Mouse (Mus musculus): ENCODE data around the gene Ctnna3. TPM values are rescaled to one million over a fixed set of nuclear protein-coding genes. Genes with fewer than 3 reads are reported as not detected.
"Not testable (repeated sequence)": the region's sequence is repeated elsewhere in the genome, so short reads cannot be mapped to it uniquely, and the experiment has no call there.

The Ctnna3 gene
- polyA plus RNA-seq, 1 experiment from 2014 or later = 0.53 TPM

DNA sequence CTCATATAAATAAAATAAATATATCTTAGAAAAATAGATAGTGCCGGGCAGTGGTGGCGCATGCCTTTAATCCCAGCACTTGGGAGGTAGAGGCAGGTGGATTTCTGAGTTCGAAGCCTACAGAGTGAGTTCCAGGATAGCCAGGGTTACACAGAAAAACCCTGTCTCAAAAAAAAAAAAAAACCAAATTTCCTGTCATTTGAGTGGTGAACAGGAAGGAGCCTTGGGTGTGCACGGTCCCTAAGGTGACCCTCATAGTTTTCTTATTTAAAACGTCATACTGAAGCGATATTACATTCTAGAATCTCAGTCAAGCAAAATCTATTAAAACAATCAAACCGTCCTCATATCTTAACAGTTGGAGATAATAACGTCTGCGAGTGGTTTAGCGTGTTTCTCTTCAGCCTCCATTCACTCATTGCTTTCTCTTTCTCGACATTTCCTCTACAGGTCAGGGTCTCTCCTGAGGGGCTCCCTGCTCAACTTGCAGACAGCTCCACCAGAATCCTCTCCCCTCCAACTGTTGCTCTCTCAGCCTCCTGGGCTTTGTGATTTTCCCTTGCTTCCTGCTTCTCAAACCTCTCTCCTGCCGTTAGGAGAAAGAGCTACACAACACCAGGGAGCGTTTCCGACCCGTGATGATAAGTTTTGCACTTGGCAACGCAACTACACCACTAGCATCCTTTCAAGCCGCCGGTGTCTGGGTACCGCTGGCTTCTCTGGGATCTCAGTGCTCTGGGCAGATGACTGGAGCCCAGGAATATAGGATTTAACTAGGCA is 1.5 kb upstream of the Ctnna3 start:
- Histone ChIP-seq H3K27me3 (no peaks in the 10 kb centered on the region), H3K9me3 (replicated peaks) (no peaks in the 10 kb centered on the region), H3K36me3 (no peaks in the 10 kb centered on the region), H3K9ac (peak overlapping the region; percentile 41), H3K4me1 (0 out of 2 replicates have a peak, but pooled peaks cover 3% of the 10 kb centered on the region), H3K27ac (peak overlapping the region; percentile 24; the same call in 1 of the 2 replicates), H3K4me3 (replicated peaks) (peak overlapping the region; percentile 86), H3K4me2 (peak overlapping the region; percentile 70)
- ATAC-seq (replicated peaks; ENCODE audit: low FRiP score) = no peak
- 20% methylated on average over 19 of the region's 19 CpGs for WGBS

- no peaks in the 10 kb centered on the region for H3K27me3 ChIP-seq
- 0 out of 2 replicates have a peak, but pooled peaks cover 3% of the 10 kb centered on the region for H3K4me1 ChIP-seq
- H3K9me3 ChIP-seq (replicated peaks) = no peaks in the 10 kb centered on the region
- peak overlapping the region; percentile 24; the same call in 1 of the 2 replicates for H3K27ac ChIP-seq
- H3K36me3 ChIP-seq = no peaks in the 10 kb centered on the region
- 1% methylated on average over 11 of the region's 11 CpGs for WGBS
- H3K9ac ChIP-seq = peak overlapping the region; percentile 41
- no peak for ATAC-seq (replicated peaks; ENCODE audit: low FRiP score)
- peak overlapping the region; percentile 86 for H3K4me3 ChIP-seq (replicated peaks)
- peak overlapping the region; percentile 70 for H3K4me2 ChIP-seq
These were observed 916 bp upstream of the Ctnna3 start for GRCm38 (mm10) chr10:63429023-63429340.

- Histone ChIP-seq H3K27ac (peak overlapping the region; percentile 90), H3K36me3 (no peaks in the 10 kb centered on the region), H3K9me3 (replicated peaks) (no peaks in the 10 kb centered on the region), H3K9ac (peak overlapping the region; percentile 71), H3K4me3 (replicated peaks) (peak overlapping the region; percentile 86), H3K4me2 (peak overlapping the region; percentile 70), H3K27me3 (no peaks in the 10 kb centered on the region), H3K4me1 (0 out of 2 replicates have a peak, but pooled peaks cover 3% of the 10 kb centered on the region)
- WGBS = under 1% methylated on average over 34 of the region's 34 CpGs
- ATAC-seq (replicated peaks; ENCODE audit: low FRiP score) = peak; percentile 94
These were observed 518 bp upstream of the Ctnna3 start for GRCm38 (mm10) chr10:63429380-63429779.

DNA sequence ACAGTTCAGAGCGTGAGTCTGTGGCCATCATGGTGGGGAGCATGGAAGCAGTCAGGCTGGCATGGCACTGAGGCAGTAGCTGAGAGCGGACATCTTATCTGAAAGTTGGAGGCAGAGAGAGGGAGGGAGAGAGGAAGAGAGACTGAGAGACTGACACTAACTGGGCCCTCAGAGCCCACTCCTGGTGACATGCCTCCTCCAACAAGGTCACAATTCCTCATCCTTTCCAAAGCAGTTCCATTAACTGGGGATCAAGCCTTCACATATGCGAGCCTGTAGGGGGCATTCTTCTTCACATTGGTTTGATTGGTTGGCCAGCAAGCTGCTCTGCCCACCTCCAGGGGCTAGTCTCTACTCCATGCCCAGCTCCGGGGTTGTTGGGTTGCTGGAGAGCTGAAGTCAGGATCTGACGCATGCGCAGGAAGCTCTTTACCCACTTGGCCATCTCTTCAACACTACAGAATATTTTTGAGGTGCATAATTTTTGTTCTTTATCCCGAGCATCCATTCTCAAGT is 1.4 kb downstream of the Ctnna3 start:
- H3K4me2 ChIP-seq = no peak overlapping the region
- ATAC-seq (replicated peaks; ENCODE audit: low FRiP score) = no peak
- H3K4me3 ChIP-seq (replicated peaks) = no peak overlapping the region
- H3K4me1 ChIP-seq = 0 out of 2 replicates have a peak, but pooled peaks cover 3% of the 10 kb centered on the region
- H3K27ac ChIP-seq = no peak overlapping the region
- no peaks in the 10 kb centered on the region for H3K9me3 ChIP-seq (replicated peaks)
- 89% methylated on average over 7 of the region's 7 CpGs for WGBS
- no peaks in the 10 kb centered on the region for H3K27me3 ChIP-seq
- H3K36me3 ChIP-seq = no peaks in the 10 kb centered on the region
- H3K9ac ChIP-seq = no peak overlapping the region

- no peak overlapping the region for H3K27ac ChIP-seq
- 0 out of 2 replicates have a peak, but pooled peaks cover 3% of the 10 kb centered on the region for H3K4me1 ChIP-seq
- no peak overlapping the region for H3K9ac ChIP-seq
- no peak for ATAC-seq (replicated peaks; ENCODE audit: low FRiP score)
- H3K27me3 ChIP-seq = no peaks in the 10 kb centered on the region
- no peak overlapping the region for H3K4me3 ChIP-seq (replicated peaks)
- H3K9me3 ChIP-seq (replicated peaks) = no peaks in the 10 kb centered on the region
- H3K4me2 ChIP-seq = no peak overlapping the region
- no peaks in the 10 kb centered on the region for H3K36me3 ChIP-seq
- 89% methylated on average over 8 of the region's 8 CpGs for WGBS
These were observed 2.2 kb downstream of the Ctnna3 start for GRCm38 (mm10) chr10:63432099-63432498.

DNA sequence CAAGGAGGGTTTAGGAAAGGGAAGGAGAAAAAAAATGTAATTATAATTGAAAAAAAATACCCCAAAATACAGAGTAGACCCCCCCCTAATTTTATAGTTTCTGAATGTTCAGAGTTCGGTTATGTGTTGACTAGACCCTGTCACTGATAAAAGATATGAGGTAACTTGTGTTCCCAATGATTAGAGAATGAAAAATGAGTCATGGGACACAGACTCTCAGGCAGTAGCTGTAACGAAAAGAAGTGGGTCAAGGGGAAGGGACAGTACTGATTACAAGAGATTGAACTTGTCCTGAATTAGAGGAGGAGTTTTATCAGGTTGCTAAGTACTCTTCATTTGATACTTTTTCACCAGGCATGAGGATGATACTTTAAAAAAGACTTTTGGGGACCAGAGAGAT is 3.0 kb downstream of the Ctnna3 start:
- Histone ChIP-seq H3K4me1 (0 out of 2 replicates have a peak, but pooled peaks cover 3% of the 10 kb centered on the region), H3K27ac (no peak overlapping the region), H3K4me3 (replicated peaks) (no peak overlapping the region), H3K9me3 (replicated peaks) (no peaks in the 10 kb centered on the region), H3K36me3 (no peaks in the 10 kb centered on the region), H3K9ac (no peak overlapping the region), H3K4me2 (no peak overlapping the region), H3K27me3 (no peaks in the 10 kb centered on the region)
- 69% methylated on average over 2 of the region's 2 CpGs for WGBS
- no peak for ATAC-seq (replicated peaks; ENCODE audit: low FRiP score)

GRCm38 (mm10) chr10:63438736-63439262 is 8.9 kb downstream of the Ctnna3 start:
- Histone ChIP-seq H3K27ac (no peak overlapping the region), H3K4me2 (no peak overlapping the region), H3K9ac (no peak overlapping the region), H3K27me3 (no peaks in the 10 kb centered on the region), H3K4me3 (replicated peaks) (no peak overlapping the region), H3K9me3 (replicated peaks) (no peaks in the 10 kb centered on the region), H3K4me1 (no peaks in the 10 kb centered on the region), H3K36me3 (no peaks in the 10 kb centered on the region)
- ATAC-seq (replicated peaks; ENCODE audit: low FRiP score) = no peak

DNA sequence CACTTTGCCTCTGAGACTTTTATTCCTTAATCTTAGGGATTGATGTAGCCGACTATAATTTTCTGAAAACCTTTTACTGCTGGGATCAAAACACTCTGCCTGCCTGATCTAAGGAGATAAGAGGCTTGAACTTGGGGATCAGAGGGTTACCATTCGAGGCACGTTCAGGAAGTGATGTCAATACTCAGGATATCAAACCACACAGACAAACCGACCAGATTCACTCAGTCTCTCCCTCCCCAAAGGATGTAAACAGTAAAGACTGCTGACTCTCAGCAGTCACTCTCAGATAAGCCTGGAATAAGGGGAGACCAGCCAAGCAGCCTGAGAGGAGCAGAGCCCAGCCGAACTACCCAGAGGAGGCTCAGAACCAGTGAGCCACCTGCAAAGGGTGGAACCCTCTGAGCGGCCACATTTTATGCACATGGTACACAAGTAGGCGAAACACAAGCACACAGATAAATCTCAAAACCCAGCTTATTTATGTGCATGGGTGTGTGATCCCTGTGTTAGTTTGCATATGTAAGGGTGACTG is 9.9 kb downstream of the Ctnna3 start:
- Histone ChIP-seq H3K9ac (no peak overlapping the region), H3K4me1 (no peaks in the 10 kb centered on the region), H3K9me3 (replicated peaks) (no peaks in the 10 kb centered on the region), H3K4me3 (replicated peaks) (no peak overlapping the region), H3K27me3 (no peaks in the 10 kb centered on the region), H3K27ac (no peak overlapping the region), H3K36me3 (no peaks in the 10 kb centered on the region), H3K4me2 (no peak overlapping the region)
- 64% methylated on average over 7 of the region's 7 CpGs for WGBS
- ATAC-seq (replicated peaks; ENCODE audit: low FRiP score) = no peak

- not testable (repeated sequence) for H3K4me1 ChIP-seq; H3K9ac ChIP-seq; H3K27ac ChIP-seq; H3K36me3 ChIP-seq; H3K9me3 ChIP-seq (replicated peaks); H3K27me3 ChIP-seq; H3K4me3 ChIP-seq (replicated peaks); ATAC-seq (replicated peaks; ENCODE audit: low FRiP score); H3K4me2 ChIP-seq
- 76% methylated on average over 13 of the region's 13 CpGs for WGBS
These were observed 14.9 kb downstream of the Ctnna3 start for GRCm38 (mm10) chr10:63444602-63445387.

DNA sequence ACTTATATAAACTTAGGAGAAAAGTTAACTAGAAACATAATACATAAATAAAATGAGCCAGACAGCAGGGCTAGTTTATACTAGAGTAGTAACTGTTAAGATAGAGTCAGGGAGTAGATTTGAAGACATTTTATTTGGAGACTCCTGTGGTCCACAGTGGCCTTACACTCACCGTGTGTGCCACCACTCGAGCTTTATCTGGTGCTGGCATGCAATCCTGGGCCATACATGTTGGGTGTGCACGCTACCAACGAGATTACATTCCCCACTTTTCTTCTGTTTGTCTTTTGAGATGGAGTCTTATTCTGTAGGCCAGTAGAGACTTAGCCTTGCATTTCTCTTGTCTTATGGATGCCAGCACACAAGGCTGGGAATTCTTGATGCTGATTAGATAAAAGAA is 24.0 kb downstream of the Ctnna3 start:
- no peak overlapping the region for H3K9ac ChIP-seq
- H3K27me3 ChIP-seq = no peaks in the 10 kb centered on the region
- H3K4me3 ChIP-seq (replicated peaks) = no peak overlapping the region
- ATAC-seq (replicated peaks; ENCODE audit: low FRiP score) = no peak
- H3K4me1 ChIP-seq = 0 out of 2 replicates have a peak, but pooled peaks cover 13% of the 10 kb centered on the region
- H3K4me2 ChIP-seq = no peak overlapping the region
- WGBS = 91% methylated on average over 4 of the region's 4 CpGs
- H3K9me3 ChIP-seq (replicated peaks) = no peaks in the 10 kb centered on the region
- H3K27ac ChIP-seq = no peak overlapping the region
- no peaks in the 10 kb centered on the region for H3K36me3 ChIP-seq

DNA sequence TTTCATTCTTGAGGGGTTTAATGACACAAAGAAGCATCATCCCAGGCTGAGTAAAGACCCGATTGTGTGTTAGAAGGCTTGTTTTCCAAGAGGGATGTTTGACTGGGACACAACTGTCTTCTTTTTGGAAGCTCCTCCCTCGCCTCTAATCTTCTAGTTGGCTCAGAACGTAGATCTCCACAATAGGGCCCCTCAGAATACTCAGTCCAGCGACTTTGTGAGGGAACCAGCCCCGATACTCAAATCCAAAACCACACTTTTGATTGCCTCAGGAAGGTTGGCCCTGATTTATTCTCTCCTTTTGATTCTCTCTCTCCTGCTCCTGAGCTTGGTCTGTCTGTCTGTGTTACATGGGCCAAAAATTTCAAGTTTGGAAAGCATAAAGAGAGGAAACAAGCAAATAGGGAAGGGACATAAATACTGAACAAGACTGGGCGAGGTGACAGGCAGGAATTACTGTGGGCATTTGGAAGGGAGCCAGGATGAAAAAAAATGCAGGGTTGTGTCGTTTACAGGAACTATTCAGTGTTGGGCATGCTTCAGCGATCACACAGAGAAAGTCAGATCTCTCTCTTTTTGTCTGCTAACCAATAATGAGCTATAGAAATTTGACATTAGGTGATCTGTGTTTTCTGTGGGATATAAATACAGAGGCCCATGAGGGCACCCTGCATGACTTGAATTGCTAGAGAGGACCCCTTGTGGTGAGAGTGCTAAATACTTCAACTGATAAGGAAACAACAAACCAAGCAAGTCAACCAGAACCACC is 25.4 kb downstream of the Ctnna3 start:
- no peak overlapping the region for H3K9ac ChIP-seq
- H3K27me3 ChIP-seq = no peaks in the 10 kb centered on the region
- peak overlapping the region; percentile 25; the same call in 1 of the 2 replicates for H3K27ac ChIP-seq
- no peaks in the 10 kb centered on the region for H3K9me3 ChIP-seq (replicated peaks)
- no peak overlapping the region for H3K4me3 ChIP-seq (replicated peaks)
- H3K4me2 ChIP-seq = no peak overlapping the region
- no peaks in the 10 kb centered on the region for H3K36me3 ChIP-seq
- 0 out of 2 replicates have a peak, but pooled peaks cover 13% of the 10 kb centered on the region for H3K4me1 ChIP-seq
- ATAC-seq (replicated peaks; ENCODE audit: low FRiP score) = peak; percentile 62; the same call in 1 of the 2 replicates
- 44% methylated on average over 8 of the region's 8 CpGs for WGBS

Measured in kidney, embryonic 15.5 days (tissue).